Mouse (Mus musculus): ENCODE data around the gene Usp8. TPM values are rescaled to one million over a fixed set of nuclear protein-coding genes. Genes with fewer than 3 reads are reported as not detected.

Usp8 gene
- polyA plus RNA-seq, 1 experiment = 18.6 TPM

DNA sequence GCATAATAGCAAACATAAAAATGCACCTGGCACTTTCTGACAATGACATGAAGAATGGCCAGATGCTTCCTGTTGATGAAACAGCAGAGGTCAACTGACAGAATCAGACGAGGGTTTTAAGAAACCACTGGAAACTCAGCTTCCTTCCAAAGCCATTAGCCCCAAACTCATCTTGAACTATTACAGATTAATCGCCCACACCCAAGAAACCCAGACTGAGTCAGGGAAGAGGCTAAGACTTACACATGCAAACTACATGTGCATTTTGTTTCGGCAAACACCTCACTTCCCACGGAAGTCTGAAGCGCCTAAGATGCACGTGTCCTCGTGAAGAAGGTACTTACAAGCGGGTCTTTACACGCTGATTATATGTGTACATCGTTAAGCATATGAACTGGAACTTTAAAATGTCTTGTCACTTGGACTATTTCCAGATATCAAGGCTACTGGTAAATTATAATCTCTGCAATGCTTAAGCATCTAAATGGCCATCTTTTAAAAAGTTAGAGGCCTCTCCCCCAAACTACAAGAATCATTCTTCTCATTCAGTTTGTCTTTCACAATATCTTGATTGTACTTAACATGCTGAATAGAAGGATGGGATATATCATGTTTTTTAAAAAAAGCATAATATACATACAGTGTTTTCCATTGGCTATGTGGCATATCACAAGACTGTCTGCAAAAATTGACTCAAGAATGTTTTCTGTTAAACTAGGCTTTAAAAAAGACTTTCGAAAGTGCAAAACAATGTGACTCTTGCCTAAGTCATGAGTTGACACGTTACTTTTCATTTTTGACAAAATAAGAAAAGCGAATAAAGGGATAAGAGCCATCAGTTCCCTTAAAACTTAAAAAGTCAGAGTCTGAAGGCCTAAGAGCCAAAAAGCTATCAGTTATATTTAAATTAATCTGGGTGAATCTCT lies 33.5 kb upstream of the Usp8 start:
- H3K4me3 ChIP-seq = peak overlapping the region; percentile 68
- H3ac ChIP-seq (ENCODE audit: control insufficient read depth, insufficient read length) = peak overlapping the region; percentile 90
- peak; percentile 30 for TF ChIP-seq POLR2AphosphoS2 (IDR thresholded peaks at IDR 0.05; ENCODE audit: insufficient read length, low read depth)
- TF ChIP-seq REST (IDR thresholded peaks at IDR 0.05; ENCODE audit: insufficient read depth, insufficient read length) = no peak
- peak overlapping the region; percentile 81 for H3K4me2 ChIP-seq (ENCODE audit: low read depth)
- H3K79me2 ChIP-seq (ENCODE audit: control insufficient read depth, insufficient read depth) = peaks cover 90% of the 10 kb centered on the region
- H3K36me3 ChIP-seq (ENCODE audit: control insufficient read depth, insufficient read depth) = no peaks in the 10 kb centered on the region
- no peaks in the 10 kb centered on the region for H3K27me3 ChIP-seq (ENCODE audit: control insufficient read depth, insufficient read depth, insufficient read length)

- peak overlapping the region; percentile 81 for H3K4me2 ChIP-seq (ENCODE audit: low read depth)
- peak overlapping the region; percentile 68 for H3K4me3 ChIP-seq
- H3ac ChIP-seq (ENCODE audit: control insufficient read depth, insufficient read length) = peak overlapping the region; percentile 90
- H3K79me2 ChIP-seq (ENCODE audit: control insufficient read depth, insufficient read depth) = peaks cover 81% of the 10 kb centered on the region
- no peaks in the 10 kb centered on the region for H3K27me3 ChIP-seq (ENCODE audit: control insufficient read depth, insufficient read depth, insufficient read length)
- H3K36me3 ChIP-seq (ENCODE audit: control insufficient read depth, insufficient read depth) = no peaks in the 10 kb centered on the region
- TF ChIP-seq POLR2A (IDR thresholded peaks at IDR 0.05; ENCODE audit: insufficient read length, low read depth) (peak; percentile 34), E2F4 (IDR thresholded peaks at IDR 0.05; ENCODE audit: insufficient read depth) (no peak)
These were observed 32.5 kb upstream of the Usp8 start for GRCm38 (mm10) chr2:126674441-126675168.

DNA sequence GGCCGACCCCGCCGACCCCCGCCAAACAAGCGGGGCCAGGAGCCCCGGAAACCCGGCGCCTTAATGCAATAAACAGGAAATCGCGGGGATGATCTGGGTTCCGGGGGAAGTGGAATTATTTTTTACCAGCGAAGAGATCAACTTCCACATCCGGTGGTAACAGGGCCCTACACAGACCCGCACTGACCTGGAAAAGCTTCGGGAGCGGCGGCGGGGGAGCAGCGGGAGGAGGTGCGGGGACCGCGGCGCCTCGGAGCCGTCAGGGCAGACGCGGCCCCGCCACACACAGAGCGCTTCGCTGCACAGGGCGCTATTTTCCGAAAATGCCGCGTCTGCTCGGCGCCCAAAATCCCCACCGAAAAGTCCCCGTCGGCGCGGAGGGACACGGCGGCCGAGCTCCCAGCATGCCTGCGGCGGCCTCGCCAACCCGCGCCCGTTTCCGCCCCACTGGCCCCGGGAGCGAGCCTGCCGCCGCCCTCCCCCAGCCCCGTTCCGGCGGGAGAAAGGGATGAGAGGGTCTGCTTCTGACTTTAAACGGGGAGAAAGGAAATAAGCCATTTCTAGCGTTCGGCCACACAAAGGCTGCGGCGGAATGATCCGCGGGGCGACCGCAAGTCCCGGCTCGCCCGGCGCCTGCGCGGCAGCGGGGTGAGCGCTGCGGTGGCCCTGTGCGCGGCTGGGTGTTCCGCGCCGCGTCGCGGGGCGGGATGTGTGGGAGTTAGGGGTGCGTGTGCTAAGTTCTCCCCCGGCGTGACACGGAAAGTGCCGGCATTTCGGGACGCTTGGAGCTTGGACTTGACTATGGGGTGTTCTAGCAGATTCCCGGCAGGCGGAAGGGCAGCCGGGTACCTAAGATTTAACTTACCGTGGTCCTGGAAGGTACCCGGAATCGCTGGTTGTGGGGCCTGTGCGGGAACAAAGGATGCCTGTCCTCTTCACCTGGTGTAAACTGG lies 31.7 kb upstream of the Usp8 start:
- Histone ChIP-seq H3K36me3 (ENCODE audit: control insufficient read depth, insufficient read depth) (no peaks in the 10 kb centered on the region), H3K4me2 (ENCODE audit: low read depth) (peak overlapping the region; percentile 73), H3ac (ENCODE audit: control insufficient read depth, insufficient read length) (peak overlapping the region; percentile 90), H3K4me3 (peak overlapping the region; percentile 68), H3K27me3 (ENCODE audit: control insufficient read depth, insufficient read depth, insufficient read length) (no peaks in the 10 kb centered on the region), H3K79me2 (ENCODE audit: control insufficient read depth, insufficient read depth) (peaks cover 72% of the 10 kb centered on the region)
- peak; percentile 53 for TF ChIP-seq E2F4 (IDR thresholded peaks at IDR 0.05; ENCODE audit: insufficient read depth)
- 0 out of 2 replicates have a peak, but pooled peaks have one; percentile 5 for TF ChIP-seq CEBPB (IDR thresholded peaks at IDR 0.05; ENCODE audit: insufficient read depth, poor library complexity, severe bottlenecking)
- TF ChIP-seq REST (IDR thresholded peaks at IDR 0.05; ENCODE audit: insufficient read depth, insufficient read length) = no peak
- TF ChIP-seq USF1 (IDR thresholded peaks at IDR 0.05; ENCODE audit: low read depth) = no peak
- TF ChIP-seq MYOD1 (IDR thresholded peaks at IDR 0.05; ENCODE audit: control insufficient read depth in 1 of 3, insufficient read length in 2 of 3, low read depth in 2 of 3) = peak in 1 of 3 experiments; percentile 33
- TF ChIP-seq MYOG (IDR thresholded peaks at IDR 0.05; ENCODE audit: control insufficient read depth in 1 of 3, insufficient read depth in 1 of 3, insufficient read length in 2 of 3, low read depth in 2 of 3) = peak in 1 of 3 experiments; percentile 22
- no peak for TF ChIP-seq SRF (IDR thresholded peaks at IDR 0.05; ENCODE audit: control insufficient read depth, insufficient read length, low read depth)
- peak; percentile 96 for TF ChIP-seq POLR2AphosphoS2 (IDR thresholded peaks at IDR 0.05; ENCODE audit: insufficient read length, low read depth)
- no peak for TF ChIP-seq TCF12 (IDR thresholded peaks at IDR 0.05; ENCODE audit: insufficient read depth, poor library complexity, severe bottlenecking)
- TF ChIP-seq POLR2A (IDR thresholded peaks at IDR 0.05; ENCODE audit: insufficient read length, low read depth) = peak; percentile 96
- TF ChIP-seq TCF3 (IDR thresholded peaks at IDR 0.05; ENCODE audit: insufficient read length, low read depth) = no peak
- no peak for TF ChIP-seq MAX (IDR thresholded peaks at IDR 0.05; ENCODE audit: low read depth)

DNA sequence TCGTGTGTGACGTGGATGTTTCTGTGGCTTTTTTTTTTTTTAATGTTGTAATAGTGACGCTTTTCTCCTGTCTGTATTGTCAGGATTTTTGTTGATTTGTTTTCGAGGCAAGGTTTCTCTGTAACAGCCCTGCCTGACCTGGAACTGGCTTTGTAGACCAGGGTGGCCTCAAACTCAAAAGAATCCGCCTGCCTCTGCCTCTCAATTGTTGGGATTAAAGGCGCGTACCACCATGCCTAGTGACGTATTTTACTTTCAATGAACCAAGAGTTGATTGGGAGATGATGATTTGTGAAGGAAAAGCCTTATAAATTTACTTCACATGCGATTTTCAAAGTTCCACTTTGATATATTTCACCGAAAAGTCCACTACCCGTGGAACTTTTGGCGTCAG lies 31.0 kb upstream of the Usp8 start, which contains the start of gene Gabpb1:
Gene Gabpb1, minus strand, starts transcription at position 216 of the 394 bp plus-strand sequence.
- TF ChIP-seq MYOG (IDR thresholded peaks at IDR 0.05; ENCODE audit: control insufficient read depth in 1 of 3, insufficient read depth in 1 of 3, insufficient read length in 2 of 3, low read depth in 2 of 3) (no peak), E2F4 (IDR thresholded peaks at IDR 0.05; ENCODE audit: insufficient read depth) (no peak), SRF (IDR thresholded peaks at IDR 0.05; ENCODE audit: control insufficient read depth, insufficient read length, low read depth) (no peak), TCF12 (IDR thresholded peaks at IDR 0.05; ENCODE audit: insufficient read depth, poor library complexity, severe bottlenecking) (no peak), CEBPB (IDR thresholded peaks at IDR 0.05; ENCODE audit: insufficient read depth, poor library complexity, severe bottlenecking) (no peak), TCF3 (IDR thresholded peaks at IDR 0.05; ENCODE audit: insufficient read length, low read depth) (no peak)
- Histone ChIP-seq H3K79me2 (ENCODE audit: control insufficient read depth, insufficient read depth) (peaks cover 66% of the 10 kb centered on the region), H3K27me3 (ENCODE audit: control insufficient read depth, insufficient read depth, insufficient read length) (no peaks in the 10 kb centered on the region), H3K4me2 (ENCODE audit: low read depth) (peak within 1 kb of the TSS; percentile 73), H3K4me3 (peak within 1 kb of the TSS; percentile 68), H3ac (ENCODE audit: control insufficient read depth, insufficient read length) (peak within 1 kb of the TSS; percentile 90), H3K36me3 (ENCODE audit: control insufficient read depth, insufficient read depth) (no peaks in the 10 kb centered on the region)
